Mouse (Mus musculus) forebrain, embryonic 12.5 days (tissue): ENCODE results near the gene D430042O09Rik. TPM values are rescaled to one million over a fixed set of nuclear protein-coding genes. Genes with fewer than 3 reads are reported as not detected.
A peak's percentile ranks its signal among the peaks of the same experiment; 100 is the strongest.

ENCODE experiments used
- ATAC-seq: fragments of 200-750 bp; cut with Nextera tagmentation; 2 replicates; pipeline ENCODE4 v1.8.0; 2017; ENCODE audit warnings: moderate TSS enrichment; ENCODE audit not compliant: low FRiP score
- H3K27ac ChIP-seq: fragments of 300-500 bp; sonication (generic); 2 replicates; pipeline ENCODE4 v1.5.1; 2016; ENCODE audit warnings: mild to moderate bottlenecking
- H3K27me3 ChIP-seq: fragments of 300-500 bp; sonication (generic); 2 replicates; pipeline ENCODE4 v1.6.1; 2016; ENCODE audit warnings: mild to moderate bottlenecking
- H3K36me3 ChIP-seq: fragments of 300-500 bp; sonication (generic); replicated peaks from 2 replicates; pipeline ENCODE4 v1.6.1; 2016; ENCODE audit warnings: mild to moderate bottlenecking
- H3K4me1 ChIP-seq: fragments of 300-500 bp; sonication (generic); 2 replicates; pipeline ENCODE4 v1.6.1; 2016
- H3K4me2 ChIP-seq: fragments of 300-500 bp; sonication (generic); 2 replicates; pipeline ENCODE4 v1.6.1; 2016; ENCODE audit warnings: mild to moderate bottlenecking, moderate library complexity
- H3K4me3 ChIP-seq: fragments of 300-500 bp; sonication (generic); replicated peaks from 2 replicates; pipeline ENCODE4 v1.5.1; 2016; ENCODE audit warnings: mild to moderate bottlenecking
- H3K9ac ChIP-seq: fragments of 300-500 bp; sonication (generic); 2 replicates; pipeline ENCODE4 v1.6.1; 2016; ENCODE audit warnings: mild to moderate bottlenecking
- H3K9me3 ChIP-seq: fragments of 300-500 bp; sonication (generic); 2 replicates; pipeline ENCODE4 v1.6.1; 2016
- WGBS: fragments of 180-500 bp; shearing (Covaris S2); methylation state at CpG from one replicate; pipeline ENCODE4 v1.1.7; 2016; 5-methylcytosine and 5-hydroxymethylcytosine counted together
- polyA plus RNA-seq: library from polyadenylated mRNA; unstranded; fragments of >200 nt; fragmentation: Nextera tagmentation; extraction: Ambion mirVana; gene quantifications from 2 replicates; pipeline ENCODE4 v1.2.1, GENCODE M21; 2016

Gene D430042O09Rik
- polyA plus RNA-seq, 1 experiment from 2014 or later, result 12.2 TPM

GRCm38 (mm10) chr7:125827420-125827819 is 119.7 kb downstream of the D430042O09Rik start:
- Histone ChIP-seq H3K36me3 (peaks cover 5% of the 10 kb centered on the region; the same call in 1 of the 2 replicates), H3K4me2 (no peak overlapping the region), H3K27ac (no peak overlapping the region), H3K4me1 (peaks cover 16% of the 10 kb centered on the region), H3K27me3 (no peaks in the 10 kb centered on the region), H3K9me3 (no peaks in the 10 kb centered on the region), H3K9ac (no peak overlapping the region), H3K4me3 (no peak overlapping the region)
- no peak for ATAC-seq
- WGBS, result 69% methylated on average over 9 of the region's 9 CpGs

GRCm38 (mm10) chr7:125828561-125828960 is 120.9 kb downstream of the D430042O09Rik start:
- H3K27ac ChIP-seq, result peak overlapping the region; percentile 46; the same call in 1 of the 2 replicates
- H3K36me3 ChIP-seq, result peaks cover 5% of the 10 kb centered on the region; the same call in 1 of the 2 replicates
- no peaks in the 10 kb centered on the region for H3K27me3 ChIP-seq
- H3K4me3 ChIP-seq, result no peak overlapping the region
- no peak for ATAC-seq
- H3K9ac ChIP-seq, result no peak overlapping the region
- H3K9me3 ChIP-seq, result no peaks in the 10 kb centered on the region
- WGBS, result 77% methylated on average over 5 of the region's 5 CpGs
- H3K4me2 ChIP-seq, result no peak overlapping the region
- peaks cover 16% of the 10 kb centered on the region for H3K4me1 ChIP-seq

- H3K9ac ChIP-seq, result no peak overlapping the region
- peaks cover 9% of the 10 kb centered on the region for H3K36me3 ChIP-seq
- peaks cover 16% of the 10 kb centered on the region for H3K4me1 ChIP-seq
- 68% methylated on average over 3 of the region's 3 CpGs for WGBS
- ATAC-seq, result 0 out of 2 replicates have a peak, but pooled peaks have one; percentile 57
- H3K4me3 ChIP-seq, result no peak overlapping the region
- no peak overlapping the region for H3K4me2 ChIP-seq
- no peaks in the 10 kb centered on the region for H3K9me3 ChIP-seq
- peak overlapping the region; percentile 46 for H3K27ac ChIP-seq
- no peaks in the 10 kb centered on the region for H3K27me3 ChIP-seq
Observed at GRCm38 (mm10) chr7:125829121-125829666, 121.5 kb downstream of the D430042O09Rik start.

DNA sequence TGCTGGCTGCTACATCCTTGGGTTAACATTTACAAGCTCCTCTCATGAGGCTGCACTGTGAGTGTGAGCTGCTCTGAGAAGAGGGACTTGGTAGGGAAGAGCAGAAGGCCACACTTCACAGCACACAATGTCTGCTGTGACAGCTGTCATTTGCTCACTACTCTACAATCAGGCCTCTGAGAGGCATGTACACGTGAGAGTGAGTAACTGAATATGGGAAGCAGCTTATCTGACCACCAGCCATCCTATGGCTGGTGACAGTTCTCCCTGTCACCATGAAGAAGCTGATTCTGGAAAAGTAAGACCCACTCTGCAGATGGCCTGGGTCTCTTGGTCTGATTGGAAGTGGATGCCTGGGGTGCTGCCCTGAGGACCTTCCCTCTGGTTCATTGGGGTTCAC is 125.1 kb downstream of the D430042O09Rik start:
- no peaks in the 10 kb centered on the region for H3K27me3 ChIP-seq
- H3K4me1 ChIP-seq, result peaks cover 22% of the 10 kb centered on the region
- H3K27ac ChIP-seq, result no peak overlapping the region
- no peak overlapping the region for H3K4me2 ChIP-seq
- H3K9me3 ChIP-seq, result no peaks in the 10 kb centered on the region
- WGBS, result 57% methylated on average over 1 of the region's 1 CpGs
- H3K9ac ChIP-seq, result no peak overlapping the region
- peaks cover 11% of the 10 kb centered on the region for H3K36me3 ChIP-seq
- ATAC-seq, result no peak
- no peak overlapping the region for H3K4me3 ChIP-seq

- Histone ChIP-seq H3K9ac (no peak overlapping the region), H3K36me3 (peaks cover 11% of the 10 kb centered on the region), H3K9me3 (no peaks in the 10 kb centered on the region), H3K27ac (no peak overlapping the region), H3K4me1 (peaks cover 27% of the 10 kb centered on the region), H3K27me3 (no peaks in the 10 kb centered on the region), H3K4me3 (no peak overlapping the region), H3K4me2 (no peak overlapping the region)
- WGBS, result 89% methylated on average over 2 of the region's 2 CpGs
- no peak for ATAC-seq
Observed at GRCm38 (mm10) chr7:125833471-125833870, 125.8 kb downstream of the D430042O09Rik start.

DNA sequence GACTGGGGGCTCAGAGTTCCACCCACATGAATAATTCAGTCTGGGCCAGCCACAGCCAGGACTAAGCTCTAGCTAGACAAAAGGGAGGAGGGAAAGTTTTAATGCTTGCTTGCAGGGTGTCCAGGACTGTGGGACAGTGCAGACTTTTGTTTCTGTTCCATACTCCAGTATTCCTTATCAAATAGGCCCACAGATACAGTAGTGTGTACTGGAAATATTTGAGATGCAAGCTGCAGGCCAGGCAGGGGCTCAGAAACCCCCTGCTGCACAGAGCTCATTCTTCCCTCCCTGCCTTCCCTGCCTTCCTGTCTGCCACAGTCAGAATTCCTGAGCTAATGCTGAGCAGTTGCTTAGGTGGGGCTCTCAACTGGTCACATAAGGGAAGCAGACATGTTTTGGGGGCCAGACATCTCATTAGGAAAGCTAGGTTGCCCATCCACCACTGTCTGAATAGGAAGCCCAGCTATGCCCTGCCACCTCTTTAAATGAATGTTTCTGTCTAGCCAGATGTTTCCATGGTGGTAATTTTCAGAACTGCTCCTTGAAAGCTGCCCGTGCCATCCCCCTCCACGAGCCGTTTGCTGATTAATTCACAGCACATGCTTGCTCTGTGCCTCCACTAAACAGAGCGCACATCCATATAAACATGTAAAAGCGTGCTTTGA is 130.5 kb downstream of the D430042O09Rik start:
- no peaks in the 10 kb centered on the region for H3K27me3 ChIP-seq
- H3K4me3 ChIP-seq, result no peak overlapping the region
- peak; percentile 63; the same call in 1 of the 2 replicates for ATAC-seq
- H3K4me1 ChIP-seq, result peaks cover 24% of the 10 kb centered on the region
- H3K9me3 ChIP-seq, result no peaks in the 10 kb centered on the region
- H3K9ac ChIP-seq, result no peak overlapping the region
- H3K27ac ChIP-seq, result peak overlapping the region; percentile 75
- H3K4me2 ChIP-seq, result no peak overlapping the region
- WGBS, result 34% methylated on average over 5 of the region's 5 CpGs
- peaks cover 9% of the 10 kb centered on the region; the same call in 1 of the 2 replicates for H3K36me3 ChIP-seq

GRCm38 (mm10) chr7:125845611-125846010 is 137.9 kb downstream of the D430042O09Rik start:
- no peak overlapping the region for H3K4me3 ChIP-seq
- WGBS, result 52% methylated on average over 1 of the region's 1 CpGs
- H3K27ac ChIP-seq, result no peak overlapping the region
- no peaks in the 10 kb centered on the region for H3K4me1 ChIP-seq
- no peaks in the 10 kb centered on the region for H3K27me3 ChIP-seq
- no peak overlapping the region for H3K4me2 ChIP-seq
- H3K36me3 ChIP-seq, result peaks cover 10% of the 10 kb centered on the region
- H3K9ac ChIP-seq, result no peak overlapping the region
- no peaks in the 10 kb centered on the region for H3K9me3 ChIP-seq
- no peak for ATAC-seq

DNA sequence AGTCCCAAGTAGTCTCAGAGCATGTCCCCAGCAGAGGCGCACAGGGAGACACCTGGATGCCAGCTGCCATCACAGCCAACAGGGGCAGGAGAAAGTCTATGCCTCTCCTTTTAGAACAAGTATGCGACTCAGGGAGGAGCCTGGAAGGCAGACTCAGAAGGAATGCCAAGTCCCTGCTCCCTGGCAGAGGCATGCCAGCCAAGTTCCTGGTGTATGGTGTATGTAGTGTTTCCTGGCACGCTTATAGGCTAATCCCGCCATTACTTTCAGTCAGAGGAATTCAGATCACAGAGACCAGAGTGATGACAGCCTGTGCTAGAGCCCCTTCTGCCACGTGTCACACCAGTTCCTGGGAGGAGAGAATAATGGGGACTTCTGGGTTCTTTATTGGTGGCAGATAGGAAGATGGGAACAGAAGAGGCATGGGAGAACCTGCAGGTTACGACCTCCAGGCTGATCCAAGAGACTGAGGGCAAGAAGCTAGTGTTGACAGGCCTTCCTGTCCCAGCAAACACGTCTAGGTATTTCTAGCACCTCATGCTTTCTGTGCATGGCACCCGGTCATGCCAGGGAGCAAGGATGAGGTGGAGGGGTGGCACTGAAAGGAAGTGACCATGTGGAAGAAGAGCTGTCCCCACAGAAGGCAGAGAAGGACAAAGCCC is 139.3 kb downstream of the D430042O09Rik start:
- H3K9ac ChIP-seq, result no peak overlapping the region
- no peaks in the 10 kb centered on the region for H3K9me3 ChIP-seq
- 85% methylated on average over 8 of the region's 8 CpGs for WGBS
- H3K4me2 ChIP-seq, result no peak overlapping the region
- H3K4me3 ChIP-seq, result no peak overlapping the region
- no peak overlapping the region for H3K27ac ChIP-seq
- H3K36me3 ChIP-seq, result peaks cover 22% of the 10 kb centered on the region
- no peak for ATAC-seq
- no peaks in the 10 kb centered on the region for H3K4me1 ChIP-seq
- no peaks in the 10 kb centered on the region for H3K27me3 ChIP-seq

- no peaks in the 10 kb centered on the region for H3K27me3 ChIP-seq
- ATAC-seq, result no peak
- H3K9ac ChIP-seq, result no peak overlapping the region
- no peak overlapping the region for H3K4me2 ChIP-seq
- no peak overlapping the region for H3K4me3 ChIP-seq
- H3K9me3 ChIP-seq, result no peaks in the 10 kb centered on the region
- H3K4me1 ChIP-seq, result no peaks in the 10 kb centered on the region
- H3K27ac ChIP-seq, result no peak overlapping the region
- peaks cover 22% of the 10 kb centered on the region for H3K36me3 ChIP-seq
- WGBS, result 91% methylated on average over 2 of the region's 2 CpGs
Observed at GRCm38 (mm10) chr7:125847528-125847866, 139.8 kb downstream of the D430042O09Rik start.

GRCm38 (mm10) chr7:125859564-125859963 is 151.9 kb downstream of the D430042O09Rik start:
- no peaks in the 10 kb centered on the region for H3K36me3 ChIP-seq
- ATAC-seq, result no peak
- no peak overlapping the region for H3K9ac ChIP-seq
- H3K4me3 ChIP-seq, result no peak overlapping the region
- H3K27ac ChIP-seq, result no peak overlapping the region
- H3K4me2 ChIP-seq, result no peak overlapping the region
- WGBS, result 80% methylated on average over 3 of the region's 3 CpGs
- H3K4me1 ChIP-seq, result no peaks in the 10 kb centered on the region; the same call in 1 of the 2 replicates
- no peaks in the 10 kb centered on the region for H3K27me3 ChIP-seq
- no peaks in the 10 kb centered on the region for H3K9me3 ChIP-seq

GRCm38 (mm10) chr7:125860421-125860820 is 152.7 kb downstream of the D430042O09Rik start:
- H3K4me2 ChIP-seq, result no peak overlapping the region
- no peak overlapping the region for H3K4me3 ChIP-seq
- WGBS, result 95% methylated on average over 9 of the region's 9 CpGs
- no peak overlapping the region for H3K9ac ChIP-seq
- H3K27ac ChIP-seq, result no peak overlapping the region
- no peak for ATAC-seq
- H3K4me1 ChIP-seq, result no peaks in the 10 kb centered on the region; the same call in 1 of the 2 replicates
- H3K36me3 ChIP-seq, result no peaks in the 10 kb centered on the region
- no peaks in the 10 kb centered on the region for H3K9me3 ChIP-seq
- no peaks in the 10 kb centered on the region for H3K27me3 ChIP-seq

- no peak overlapping the region for H3K4me3 ChIP-seq
- ATAC-seq, result no peak
- no peaks in the 10 kb centered on the region; the same call in 1 of the 2 replicates for H3K4me1 ChIP-seq
- no peak overlapping the region for H3K9ac ChIP-seq
- no peak overlapping the region for H3K4me2 ChIP-seq
- no peaks in the 10 kb centered on the region for H3K9me3 ChIP-seq
- no peaks in the 10 kb centered on the region for H3K27me3 ChIP-seq
- 94% methylated on average over 1 of the region's 1 CpGs for WGBS
- H3K27ac ChIP-seq, result no peak overlapping the region
- H3K36me3 ChIP-seq, result no peaks in the 10 kb centered on the region
Observed at GRCm38 (mm10) chr7:125864026-125864425, 156.3 kb downstream of the D430042O09Rik start.
